Comparison of ENCODE assay signal across 16 mouse cellular contexts in the genomic region with DNA sequence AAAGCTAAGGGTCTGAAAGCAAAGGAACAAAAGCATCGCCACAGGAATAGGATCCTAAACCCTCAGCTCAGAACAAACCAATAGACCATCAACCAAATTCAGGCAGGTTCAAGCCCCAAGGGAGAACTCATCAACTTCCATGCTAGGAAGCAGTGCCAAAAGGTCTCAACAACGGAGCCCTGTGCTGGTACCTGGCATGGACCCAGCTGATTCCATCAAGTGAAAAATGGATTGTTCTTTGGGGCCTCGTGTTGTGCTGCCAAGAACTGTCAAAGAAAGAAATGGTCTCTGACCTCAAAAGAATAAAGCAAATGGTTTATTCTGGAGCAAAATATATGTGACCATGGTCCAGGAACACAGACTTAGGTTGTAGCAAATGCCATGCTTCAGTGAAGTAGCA.
DNase-seq lines count a peak whose midpoint lies in the region; ATAC-seq and TF ChIP-seq lines count a peak whose summit lies in the region.
"Had no signal": no experiment of that assay in that cellular context is flagged by ENCODE, and none has a peak within 500 bp of the region (broad histone marks: within the 10 kb centered on the region; RNA-seq: fewer than 3 reads in every experiment).

No protein-coding gene starts in this region.

- ATAC-seq in kidney, embryonic 15.5 days (replicated peaks; ENCODE audit: low FRiP score), result no peak
- ATAC-seq in midbrain, embryonic 14.5 days (ENCODE audit: low FRiP score, low TSS enrichment), result no peak
- no peak for ATAC-seq in neural tube, embryonic 15.5 days (ENCODE audit: low FRiP score)
- ATAC-seq: forebrain, embryonic 13.5 days; intestine, embryonic 15.5 days; midbrain, embryonic 15.5 days had no signal

- H3K36me3 ChIP-seq in kidney, adult 2 months (ENCODE audit: control insufficient read depth, insufficient read depth, low read length), result no peaks in the 10 kb centered on the region
- no peaks in the 10 kb centered on the region for H3K36me3 ChIP-seq in kidney, embryonic 15.5 days
- no peaks in the 10 kb centered on the region for H3K36me3 ChIP-seq in midbrain, embryonic 14.5 days (ENCODE audit: control insufficient read depth, insufficient read depth, low read length)
- no peaks in the 10 kb centered on the region for H3K36me3 ChIP-seq in midbrain, embryonic 10.5 days
- no peaks in the 10 kb centered on the region for H3K36me3 ChIP-seq in neural tube, embryonic 15.5 days
- H3K36me3 ChIP-seq: heart, embryonic 13.5 days; intestine, embryonic 15.5 days; liver, embryonic 15.5 days; midbrain, embryonic 15.5 days had no signal

- no peak overlapping the region for H3K4me2 ChIP-seq in kidney, embryonic 15.5 days
- no peak overlapping the region for H3K4me2 ChIP-seq in midbrain, embryonic 14.5 days (ENCODE audit: low read length)
- H3K4me2 ChIP-seq in neural tube, embryonic 15.5 days, result no peak overlapping the region
- H3K4me2 ChIP-seq: forebrain, embryonic 13.5 days; heart, embryonic 13.5 days; intestine, embryonic 15.5 days; liver, embryonic 15.5 days; midbrain, embryonic 15.5 days had no signal

- no peaks in the 10 kb centered on the region for H3K4me1 ChIP-seq in kidney, adult 2 months (ENCODE audit: control insufficient read depth, insufficient read depth, low read length)
- H3K4me1 ChIP-seq in kidney, embryonic 15.5 days, result no peaks in the 10 kb centered on the region
- H3K4me1 ChIP-seq in midbrain, embryonic 14.5 days (ENCODE audit: control insufficient read depth, insufficient read depth, low read length), result no peaks in the 10 kb centered on the region
- no peaks in the 10 kb centered on the region for H3K4me1 ChIP-seq in midbrain, embryonic 10.5 days
- no peaks in the 10 kb centered on the region for H3K4me1 ChIP-seq in neural tube, embryonic 15.5 days
- H3K4me1 ChIP-seq: forebrain, embryonic 13.5 days; heart, embryonic 13.5 days; intestine, embryonic 15.5 days; liver, embryonic 15.5 days; midbrain, embryonic 15.5 days had no signal

- TF ChIP-seq POLR2A in kidney, adult 2 months (IDR thresholded peaks at IDR 0.05; ENCODE audit: low read depth, low read length), result no peak

- DNase-seq in kidney, adult 2 months, result peak; percentile 47
- DNase-seq in midbrain, embryonic 14.5 days, result peak; percentile 11
- DNase-seq in midbrain, embryonic 10.5 days (ENCODE audit: low spot score), result no peak
- peak; percentile 49 for DNase-seq in adrenal gland, postnatal 10 days
- peak; percentile 52 to 57 for DNase-seq in kidney, postnatal 25 days
- no peak for DNase-seq in thymus, postnatal 10 days (ENCODE audit: low spot score in 2 of 2)
- DNase-seq: cerebellum, adult 8-10 months; lung, postnatal 4 days; retina, postnatal 1 day had no signal

- H3K27me3 ChIP-seq in kidney, adult 2 months (replicated peaks; ENCODE audit: control insufficient read depth, insufficient read depth, low read length), result no peaks in the 10 kb centered on the region; the same call in 1 of the 2 replicates
- H3K27me3 ChIP-seq in kidney, embryonic 15.5 days, result no peaks in the 10 kb centered on the region
- no peaks in the 10 kb centered on the region for H3K27me3 ChIP-seq in midbrain, embryonic 14.5 days (ENCODE audit: control insufficient read depth, insufficient read depth, low read length)
- H3K27me3 ChIP-seq in midbrain, embryonic 10.5 days (ENCODE audit: low read depth, poor library complexity, severe bottlenecking), result no peaks in the 10 kb centered on the region
- H3K27me3 ChIP-seq in neural tube, embryonic 15.5 days (replicated peaks), result no peaks in the 10 kb centered on the region
- H3K27me3 ChIP-seq: forebrain, embryonic 13.5 days; heart, embryonic 13.5 days; intestine, embryonic 15.5 days; liver, embryonic 15.5 days; midbrain, embryonic 15.5 days had no signal

- H3K27ac ChIP-seq in kidney, adult 2 months (ENCODE audit: insufficient read depth, low read depth, low read length), result no peak overlapping the region
- H3K27ac ChIP-seq in kidney, embryonic 15.5 days, result no peak overlapping the region
- H3K27ac ChIP-seq in midbrain, embryonic 14.5 days (replicated peaks; ENCODE audit: low read depth, low read length), result no peak overlapping the region
- H3K27ac ChIP-seq in midbrain, embryonic 10.5 days (replicated peaks), result no peak overlapping the region
- no peak overlapping the region for H3K27ac ChIP-seq in neural tube, embryonic 15.5 days (replicated peaks)
- H3K27ac ChIP-seq: forebrain, embryonic 13.5 days; heart, embryonic 13.5 days; intestine, embryonic 15.5 days; liver, embryonic 15.5 days; midbrain, embryonic 15.5 days had no signal

- H3K9me3 ChIP-seq in kidney, embryonic 15.5 days (replicated peaks), result no peaks in the 10 kb centered on the region
- H3K9me3 ChIP-seq in midbrain, embryonic 14.5 days (ENCODE audit: control insufficient read depth, low read length), result no peaks in the 10 kb centered on the region
- H3K9me3 ChIP-seq in midbrain, embryonic 10.5 days (replicated peaks), result no peaks in the 10 kb centered on the region
- H3K9me3 ChIP-seq in neural tube, embryonic 15.5 days (replicated peaks), result no peaks in the 10 kb centered on the region
- H3K9me3 ChIP-seq: forebrain, embryonic 13.5 days; heart, embryonic 13.5 days; intestine, embryonic 15.5 days; liver, embryonic 15.5 days; midbrain, embryonic 15.5 days had no signal

- no peak overlapping the region for H3K9ac ChIP-seq in kidney, embryonic 15.5 days
- H3K9ac ChIP-seq in midbrain, embryonic 14.5 days (replicated peaks; ENCODE audit: low read length), result no peak overlapping the region
- H3K9ac ChIP-seq in neural tube, embryonic 15.5 days (replicated peaks), result no peak overlapping the region
- H3K9ac ChIP-seq: forebrain, embryonic 13.5 days; heart, embryonic 13.5 days; intestine, embryonic 15.5 days; liver, embryonic 15.5 days; midbrain, embryonic 15.5 days had no signal

- TF ChIP-seq CTCF in kidney, adult 2 months (conservative IDR thresholded peaks at IDR 0.05; ENCODE audit: insufficient read depth, insufficient read length, low read depth, low read length), result no peak

- H3K4me3 ChIP-seq in kidney, adult 2 months (ENCODE audit: insufficient read depth, low read depth, low read length), result no peak overlapping the region
- no peak overlapping the region for H3K4me3 ChIP-seq in kidney, embryonic 15.5 days (replicated peaks)
- no peak overlapping the region for H3K4me3 ChIP-seq in midbrain, embryonic 14.5 days (replicated peaks; ENCODE audit: low read depth, low read length)
- no peak overlapping the region for H3K4me3 ChIP-seq in midbrain, embryonic 10.5 days
- no peak overlapping the region for H3K4me3 ChIP-seq in neural tube, embryonic 15.5 days (replicated peaks)
- H3K4me3 ChIP-seq: forebrain, embryonic 13.5 days; heart, embryonic 13.5 days; intestine, embryonic 15.5 days; liver, embryonic 15.5 days; midbrain, embryonic 15.5 days had no signal

- 40% methylated on average over 3 of the region's 3 CpGs for WGBS in kidney, adult 2 months
- 46% methylated on average over 3 of the region's 3 CpGs for WGBS in kidney, embryonic 15.5 days
- 68% methylated on average over 3 of the region's 3 CpGs for WGBS in midbrain, embryonic 14.5 days
- WGBS in midbrain, embryonic 10.5 days, result 83% methylated on average over 3 of the region's 3 CpGs
- WGBS in neural tube, embryonic 15.5 days, result 60% methylated on average over 3 of the region's 3 CpGs

Comparison
In these comparisons a context has a peak if more than half of its experiments do, and no peak if none do; other contexts are left out.
1. DNase-seq: peak in kidney, adult 2 months (single experiment), midbrain, embryonic 14.5 days (single experiment), adrenal gland, postnatal 10 days (single experiment) and kidney, postnatal 25 days (2 of 2); none in midbrain, embryonic 10.5 days (single experiment) and thymus, postnatal 10 days (0 of 2).